Comparison of ENCODE assay signal across 8 mouse cellular contexts in the genomic region with DNA sequence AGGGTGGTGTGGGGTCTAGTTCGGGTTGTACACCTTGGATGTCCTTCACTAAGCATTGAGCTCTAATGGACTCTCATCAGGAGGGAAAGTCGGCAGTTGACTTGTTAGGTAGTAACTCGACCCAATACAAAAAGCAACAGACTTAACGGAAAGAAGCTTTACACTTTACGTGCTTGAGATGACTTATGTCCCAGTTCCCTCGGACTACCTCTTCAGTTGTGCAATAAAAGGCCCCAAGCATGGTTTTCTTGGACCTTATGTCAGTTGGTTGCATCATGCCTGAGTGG. TPM values are rescaled to one million over a fixed set of nuclear protein-coding genes. Genes with fewer than 3 reads are reported as not detected.
DNase-seq lines count a peak whose midpoint lies in the region; ATAC-seq and TF ChIP-seq lines count a peak whose summit lies in the region.

No protein-coding gene starts in this region.

- peaks cover 29% of the 10 kb centered on the region for H3K4me1 ChIP-seq in heart, embryonic 10.5 days
- peaks cover 29% of the 10 kb centered on the region for H3K4me1 ChIP-seq in G1E (ENCODE audit: insufficient read depth, low read depth, low read length)
- peaks cover 4% of the 10 kb centered on the region; the same call in 1 of the 2 replicates for H3K4me1 ChIP-seq in hindbrain, embryonic 11.5 days (replicated peaks; ENCODE audit: control insufficient read depth, insufficient read depth, low read length)

- 0% methylated on average over 6 of the region's 6 CpGs for WGBS in heart, embryonic 10.5 days
- 0% methylated on average over 6 of the region's 6 CpGs for WGBS in hindbrain, embryonic 11.5 days

- H3K27me3 ChIP-seq in heart, embryonic 10.5 days (ENCODE audit: insufficient read depth, poor library complexity, severe bottlenecking), result no peaks in the 10 kb centered on the region
- no peaks in the 10 kb centered on the region for H3K27me3 ChIP-seq in G1E (ENCODE audit: insufficient read depth, low read length)
- H3K27me3 ChIP-seq in hindbrain, embryonic 11.5 days (ENCODE audit: control insufficient read depth, insufficient read depth, low read length), result no peaks in the 10 kb centered on the region

- no peak for DNase-seq in heart, embryonic 10.5 days (ENCODE audit: low spot score)
- no peak for DNase-seq in heart, adult 8-10 months (ENCODE audit: low spot score)
- peak; percentile 6 for DNase-seq in G1E (ENCODE audit: low spot score)
- DNase-seq in hindbrain, embryonic 11.5 days (ENCODE audit: low spot score), result no peak
- no peak for DNase-seq in Muller cell, postnatal 12 days (ENCODE audit: inconsistent ontology term)
- no peak for DNase-seq in ovary, postnatal 10 days (ENCODE audit: low spot score)
- no peak for DNase-seq in adrenal gland, postnatal 14 days

- no peaks in the 10 kb centered on the region for H3K9me3 ChIP-seq in heart, embryonic 10.5 days
- no peaks in the 10 kb centered on the region for H3K9me3 ChIP-seq in G1E (replicated peaks)
- H3K9me3 ChIP-seq in hindbrain, embryonic 11.5 days (ENCODE audit: control insufficient read depth, low read length), result no peaks in the 10 kb centered on the region

- H3K9ac ChIP-seq in hindbrain, embryonic 11.5 days (ENCODE audit: low read depth, low read length), result peak overlapping the region; percentile 99

- ATAC-seq in G1E (ENCODE audit: extremely low read depth, insufficient number of reproducible peaks, low FRiP score, poor library complexity, severe bottlenecking), result no peak
- no peak for ATAC-seq in hindbrain, embryonic 11.5 days (ENCODE audit: low FRiP score)
- ATAC-seq in megakaryocyte-erythroid progenitor cell, adult 5-6 weeks (replicated peaks; ENCODE audit: low FRiP score, low TSS enrichment, poor library complexity, severe bottlenecking), result peak; percentile 41

- H3K27ac ChIP-seq in heart, embryonic 10.5 days, result peak overlapping the region; percentile 100
- peak overlapping the region; percentile 98 for H3K27ac ChIP-seq in hindbrain, embryonic 11.5 days (ENCODE audit: low read depth, low read length)

- H3K4me3 ChIP-seq in heart, embryonic 10.5 days, result peak overlapping the region; percentile 99
- H3K4me3 ChIP-seq in G1E (ENCODE audit: low read depth, low read length), result peak overlapping the region; percentile 82
- H3K4me3 ChIP-seq in hindbrain, embryonic 11.5 days (ENCODE audit: low read depth, low read length), result peak overlapping the region; percentile 97

- H3K36me3 ChIP-seq in heart, embryonic 10.5 days, result peaks cover 14% of the 10 kb centered on the region
- H3K36me3 ChIP-seq in G1E (replicated peaks), result peaks cover 31% of the 10 kb centered on the region
- 0 out of 2 replicates have a peak, but pooled peaks cover 2% of the 10 kb centered on the region for H3K36me3 ChIP-seq in hindbrain, embryonic 11.5 days (ENCODE audit: control insufficient read depth, insufficient read depth, low read length)

- TF ChIP-seq CTCF in G1E (IDR thresholded peaks at IDR 0.05; ENCODE audit: low read depth, low read length), result no peak

- H3K4me2 ChIP-seq in hindbrain, embryonic 11.5 days (replicated peaks; ENCODE audit: low read depth, low read length), result peak overlapping the region; percentile 68

RNA-seq across cellular contexts. Expression of a gene that starts 0.4 kb away (rescaled TPM):
- 160 and 165 TPM in 2 replicates for polyA plus RNA-seq in heart, embryonic 10.5 days (2016; fragmentation: Nextera tagmentation; extraction: Ambion mirVana)
- 10 to 100 TPM; 71.7 to 87.3 (median 80.1) TPM for total RNA-seq in heart, adult 8-10 months (2022)
- total RNA-seq in G1E (2014; fragmentation: Nextera tagmentation) (115 and 119 TPM in 2 replicates), G1E (2017) (62.1 and 88.3 TPM in 2 replicates)
- 8.8 and 9.8 TPM in 2 replicates for polyA plus RNA-seq in G1E (2012)
- polyA plus RNA-seq in hindbrain, embryonic 11.5 days (2014; fragmentation: Nextera tagmentation; extraction: Ambion mirVana), result 251 and 269 TPM in 2 replicates
- total RNA-seq in megakaryocyte-erythroid progenitor cell, adult 5-6 weeks (2014; fragmentation: Nextera tagmentation), result 55.3 and 67.7 TPM in 2 replicates
- total RNA-seq in megakaryocyte-erythroid progenitor cell, adult 5-6 weeks (2017), result 61.7 and 80.3 TPM in 2 replicates
- total RNA-seq in adrenal gland, postnatal 14 days (2021), result 116 and 127 TPM in 2 replicates

RNA-seq across cellular contexts. Expression of a gene that starts 0.6 kb away (rescaled TPM):
- 101 and 106 TPM in 2 replicates for polyA plus RNA-seq in heart, embryonic 10.5 days (2016; fragmentation: Nextera tagmentation; extraction: Ambion mirVana)
- total RNA-seq in heart, adult 8-10 months (2022), result 10 to 100 TPM; 26.2 to 31.4 (median 27.8) TPM
- total RNA-seq in G1E (2014; fragmentation: Nextera tagmentation), result 76.2 and 79.1 TPM in 2 replicates
- total RNA-seq in G1E (2017), result 54.4 and 56.6 TPM in 2 replicates
- 7.7 and 10.2 TPM in 2 replicates for polyA plus RNA-seq in G1E (2012)
- polyA plus RNA-seq in hindbrain, embryonic 11.5 days (2014; fragmentation: Nextera tagmentation; extraction: Ambion mirVana), result 111 and 115 TPM in 2 replicates
- total RNA-seq in megakaryocyte-erythroid progenitor cell, adult 5-6 weeks (2014; fragmentation: Nextera tagmentation), result 19.7 and 20.8 TPM in 2 replicates
- total RNA-seq in megakaryocyte-erythroid progenitor cell, adult 5-6 weeks (2017), result 18.3 and 56.6 TPM in 2 replicates
- total RNA-seq in adrenal gland, postnatal 14 days (2021), result 63.8 and 73.9 TPM in 2 replicates

RNA-seq across cellular contexts. Expression of a gene that starts 13.8 kb away (rescaled TPM):
- 38.5 and 57.3 TPM in 2 replicates for polyA plus RNA-seq in heart, embryonic 10.5 days (2016; fragmentation: Nextera tagmentation; extraction: Ambion mirVana)
- 10 to 100 TPM; 21.3 to 27.8 (median 22.5) TPM for total RNA-seq in heart, adult 8-10 months (2022)
- total RNA-seq in G1E (2014; fragmentation: Nextera tagmentation), result 32.5 and 34.4 TPM in 2 replicates
- 36.9 and 39.3 TPM in 2 replicates for total RNA-seq in G1E (2017)
- polyA plus RNA-seq in G1E (2012), result 89.1 and 98.8 TPM in 2 replicates
- polyA plus RNA-seq in hindbrain, embryonic 11.5 days (2014; fragmentation: Nextera tagmentation; extraction: Ambion mirVana), result 40.5 and 44.1 TPM in 2 replicates
- total RNA-seq in megakaryocyte-erythroid progenitor cell, adult 5-6 weeks (2014; fragmentation: Nextera tagmentation), result 64.5 and 71.6 TPM in 2 replicates
- 30.7 and 50.8 TPM in 2 replicates for total RNA-seq in megakaryocyte-erythroid progenitor cell, adult 5-6 weeks (2017)
- total RNA-seq in adrenal gland, postnatal 14 days (2021), result 29.3 and 32.1 TPM in 2 replicates

RNA-seq across cellular contexts. Expression of a gene that starts 14.6 kb away (rescaled TPM):
- polyA plus RNA-seq in heart, embryonic 10.5 days (2016; fragmentation: Nextera tagmentation; extraction: Ambion mirVana), result 1.2 and 1.4 TPM in 2 replicates
- total RNA-seq in heart, adult 8-10 months (2022), result under 1 TPM in 1 of 4 experiments, not detected in 3; 0.25 TPM
- total RNA-seq in G1E (2014; fragmentation: Nextera tagmentation), result not detected in 2 replicates
- 0.35 and 0.60 TPM in 2 replicates for total RNA-seq in G1E (2017)
- polyA plus RNA-seq in G1E (2012), result 0.07 TPM in 1 of 2 replicates, not detected in the other
- 1.5 and 3.3 TPM in 2 replicates for polyA plus RNA-seq in hindbrain, embryonic 11.5 days (2014; fragmentation: Nextera tagmentation; extraction: Ambion mirVana)
- not detected in 2 replicates for total RNA-seq in megakaryocyte-erythroid progenitor cell, adult 5-6 weeks (2014; fragmentation: Nextera tagmentation)
- 0.42 TPM in 1 of 2 replicates, not detected in the other for total RNA-seq in megakaryocyte-erythroid progenitor cell, adult 5-6 weeks (2017)
- 0.53 TPM in 1 of 2 replicates, not detected in the other for total RNA-seq in adrenal gland, postnatal 14 days (2021)

RNA-seq across cellular contexts. Expression of a gene that starts 45.1 kb away (rescaled TPM):
- 10.6 and 15.7 TPM in 2 replicates for polyA plus RNA-seq in heart, embryonic 10.5 days (2016; fragmentation: Nextera tagmentation; extraction: Ambion mirVana)
- total RNA-seq in heart, adult 8-10 months (2022), result 1 to 10 TPM in 3 of 4 experiments, under 1 TPM in 1; 0.57 to 1.7 (median 1.4) TPM
- total RNA-seq in G1E (2014; fragmentation: Nextera tagmentation), result not detected in 2 replicates
- 0.05 and 0.06 TPM in 2 replicates for total RNA-seq in G1E (2017)
- 0.13 TPM in 1 of 2 replicates, not detected in the other for polyA plus RNA-seq in G1E (2012)
- 35.3 and 36.4 TPM in 2 replicates for polyA plus RNA-seq in hindbrain, embryonic 11.5 days (2014; fragmentation: Nextera tagmentation; extraction: Ambion mirVana)
- not detected in 2 replicates for total RNA-seq in megakaryocyte-erythroid progenitor cell, adult 5-6 weeks (2014; fragmentation: Nextera tagmentation)
- not detected in 2 replicates for total RNA-seq in megakaryocyte-erythroid progenitor cell, adult 5-6 weeks (2017)
- 40.1 and 50.7 TPM in 2 replicates for total RNA-seq in adrenal gland, postnatal 14 days (2021)
